Mouse (Mus musculus): ENCODE measurements around the gene Tpcn2.

The Tpcn2 gene

DNA sequence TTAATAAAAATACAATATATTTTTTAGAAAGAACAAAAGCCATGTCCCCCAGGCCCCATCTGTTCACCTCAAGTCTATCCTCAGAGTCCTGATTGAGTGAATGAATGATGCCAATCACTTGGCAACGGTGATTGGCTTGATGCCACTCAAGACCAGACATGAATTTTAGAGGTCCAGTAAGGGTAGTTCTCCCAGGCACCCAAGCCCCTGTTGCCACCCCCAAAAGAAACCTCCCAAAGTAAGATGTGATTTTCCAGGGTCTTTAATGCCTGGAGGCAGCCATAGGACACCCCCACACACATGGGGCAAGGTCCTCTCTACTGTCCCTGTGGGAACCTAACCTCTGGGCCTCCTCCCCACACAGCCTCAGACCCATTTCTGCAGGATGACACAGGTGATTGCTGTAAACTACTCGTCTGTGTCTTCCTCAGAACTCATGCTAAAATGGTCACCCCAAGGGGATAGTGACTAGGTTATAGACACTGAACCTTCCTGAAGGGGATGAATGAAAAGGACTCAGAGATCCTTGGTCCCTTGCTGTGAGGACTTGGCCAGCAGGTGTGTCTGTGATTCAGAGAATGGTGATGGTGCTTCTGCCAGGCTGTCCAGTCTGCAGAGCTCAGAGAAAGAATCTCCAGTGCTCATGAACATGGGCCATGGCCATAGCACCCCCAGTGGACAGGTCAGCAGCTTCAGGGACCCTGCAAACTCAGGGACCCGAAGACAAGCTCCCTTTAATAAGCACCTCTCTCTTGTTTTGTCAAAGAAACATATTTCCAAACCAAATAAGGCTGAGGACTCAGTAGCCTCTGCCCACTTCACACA lies 15.1 kb upstream of the Tpcn2 start:
- DNase-seq, result peak in 1 of 2 experiments; percentile 37

DNA sequence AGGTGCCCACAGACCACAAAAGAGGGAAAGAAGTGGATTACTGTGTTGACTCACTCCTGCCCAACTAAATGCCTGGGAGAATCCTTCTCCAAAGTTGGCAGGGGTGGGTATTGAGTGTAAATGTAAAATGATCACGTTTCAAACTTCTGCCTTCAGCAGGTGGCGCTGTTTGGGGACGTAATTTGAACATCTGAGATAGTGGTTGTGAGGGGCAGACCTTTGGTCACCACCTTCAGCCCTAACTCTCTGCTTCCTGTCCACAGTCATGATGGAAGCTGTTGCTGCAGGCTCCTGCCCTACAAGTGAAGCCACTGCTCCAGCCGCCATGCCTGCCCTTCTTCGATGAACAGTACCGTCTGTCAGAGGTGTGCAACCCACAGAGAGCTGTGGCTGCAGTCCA lies 10.0 kb upstream of the Tpcn2 start:
- peak; percentile 55 for DNase-seq

DNA sequence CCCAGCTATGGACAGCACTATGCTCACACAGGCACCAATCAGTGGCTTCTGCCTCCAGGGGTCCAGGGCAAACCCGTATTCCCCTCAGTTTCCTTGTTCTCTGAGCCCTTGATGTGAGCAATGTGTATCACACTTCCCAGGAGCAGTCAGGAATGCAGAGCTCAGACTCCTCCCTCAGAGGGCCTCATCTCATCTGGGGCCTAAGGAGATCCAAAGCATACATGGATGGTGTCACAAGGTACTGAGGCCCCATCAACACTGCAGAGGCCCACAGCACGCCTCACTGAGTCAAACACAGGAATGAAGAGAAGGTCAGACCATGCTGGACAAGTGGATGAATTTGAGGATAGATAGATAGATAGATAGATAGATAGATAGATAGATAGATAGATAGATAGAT lies 8.9 kb upstream of the Tpcn2 start:
- DNase-seq, result no peak

DNA sequence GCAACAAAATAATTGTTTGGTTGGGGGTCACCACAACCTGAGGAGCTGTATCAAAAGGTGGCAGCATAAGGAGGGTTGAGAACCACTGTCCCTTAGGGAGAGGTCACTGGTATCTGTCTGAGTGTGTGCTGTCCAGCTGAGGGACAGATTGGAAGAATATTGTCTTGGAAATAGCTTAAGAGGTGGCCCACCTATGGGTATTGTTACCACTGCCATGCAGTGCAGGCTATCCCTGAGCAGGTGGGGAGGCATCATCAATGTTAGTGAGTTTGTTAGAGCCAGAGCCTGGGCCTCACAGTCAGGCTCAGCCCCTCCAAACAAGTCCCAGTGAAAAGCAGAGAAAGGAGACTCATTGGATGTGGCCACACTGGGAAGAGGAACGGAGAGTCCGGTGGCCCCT lies 8.0 kb upstream of the Tpcn2 start:
- DNase-seq, result no peak

DNA sequence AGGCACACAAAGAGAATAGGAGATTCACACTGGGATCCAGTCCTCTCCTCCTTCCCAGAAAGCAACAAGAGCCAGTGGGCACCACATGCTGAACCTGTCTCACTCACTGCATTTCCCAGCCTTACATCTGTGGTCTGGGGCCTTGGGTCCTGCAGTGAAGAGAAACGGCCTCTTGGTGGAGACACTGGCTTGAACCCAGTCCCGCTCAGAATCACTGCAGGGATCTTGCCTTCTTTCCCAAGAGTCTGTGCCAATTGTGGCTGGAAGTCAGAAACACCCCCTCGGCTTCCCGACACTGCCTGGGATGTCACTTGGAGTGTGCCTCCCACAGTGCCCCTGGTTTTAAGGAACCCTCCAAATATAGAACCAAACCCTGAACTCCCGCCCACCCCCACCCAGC lies 5.5 kb upstream of the Tpcn2 start:
- DNase-seq, result peak; percentile 48 to 60

DNA sequence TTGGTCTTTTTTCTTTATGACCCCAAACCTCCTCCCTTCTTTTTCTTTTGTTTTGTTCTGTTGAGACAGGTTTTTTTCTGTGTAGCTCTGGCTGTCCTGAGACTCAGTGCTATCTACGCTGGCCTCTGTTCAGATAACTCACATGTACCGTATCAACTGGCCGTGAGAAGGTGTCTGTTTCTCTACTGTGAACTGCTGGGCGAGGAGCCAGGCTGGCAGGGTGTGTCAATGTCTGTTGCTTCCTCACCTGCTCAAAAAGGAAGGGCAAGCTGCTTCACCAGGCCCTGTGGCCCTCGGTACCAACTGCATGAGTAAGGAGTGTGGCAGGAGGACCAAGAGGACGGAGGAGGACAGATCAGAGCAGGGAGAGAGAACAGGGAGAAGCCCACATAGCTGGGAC lies 3.6 kb upstream of the Tpcn2 start:
- no peak for DNase-seq

DNA sequence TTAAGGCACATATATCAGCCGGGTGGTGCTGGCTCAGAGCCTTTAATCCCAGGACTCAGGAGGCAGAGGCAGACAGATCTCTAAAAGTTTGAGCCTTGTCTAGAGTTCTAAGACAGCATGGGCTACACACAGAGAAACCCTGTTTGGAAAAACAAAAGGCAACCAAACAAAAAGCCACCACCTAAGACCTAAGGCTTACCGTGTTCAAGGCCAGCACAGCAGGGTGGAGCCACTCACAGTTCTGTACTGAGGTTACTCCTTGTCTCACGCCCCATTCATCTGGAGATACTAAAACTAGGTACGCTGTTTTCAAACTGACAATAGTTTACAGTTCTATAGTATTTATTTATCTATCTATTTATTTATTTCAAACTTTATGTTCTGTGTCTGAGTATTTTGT lies 1.7 kb upstream of the Tpcn2 start:
- DNase-seq, result no peak

DNA sequence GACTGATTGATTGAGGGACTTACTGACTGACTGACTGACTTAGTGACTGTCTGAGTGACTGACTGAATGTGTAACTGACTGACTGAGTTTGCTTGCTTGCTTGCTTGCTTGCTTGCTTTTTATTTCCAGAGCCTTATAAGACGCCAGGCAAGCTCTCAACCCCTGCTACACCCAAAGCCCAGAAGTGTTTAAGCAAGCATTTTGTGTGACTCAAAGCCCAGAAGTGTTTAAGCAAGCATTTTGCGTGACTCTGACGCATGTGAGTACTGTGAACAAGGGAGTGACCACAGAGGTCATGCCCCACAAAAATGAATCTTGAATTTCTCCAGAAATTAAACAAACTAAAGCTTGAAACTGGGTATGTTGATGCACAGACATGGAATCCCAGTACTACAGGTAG lies 482 bp upstream of the Tpcn2 start:
- DNase-seq, result no peak

DNA sequence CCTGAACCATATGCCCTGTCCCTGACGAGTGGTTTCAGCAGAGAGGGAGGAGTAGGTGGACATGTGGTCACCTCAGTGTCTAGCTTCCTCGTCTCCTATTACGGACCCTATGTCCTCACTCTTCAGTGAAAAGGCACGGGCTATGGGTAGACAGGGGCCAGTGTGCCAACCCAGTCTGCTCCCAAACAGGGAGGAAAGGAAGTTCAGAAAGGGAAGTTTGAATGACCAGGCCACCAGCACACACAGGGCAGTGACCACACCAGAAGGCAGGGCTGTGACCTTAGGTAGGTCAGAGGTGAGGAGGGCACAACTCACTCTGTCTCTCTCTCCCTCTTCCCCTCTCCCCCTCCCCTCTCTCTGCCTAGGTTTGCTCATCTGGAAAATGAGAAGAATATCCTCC lies 770 bp downstream of the Tpcn2 start:
- peak in 1 of 2 experiments; percentile 25 for DNase-seq

DNA sequence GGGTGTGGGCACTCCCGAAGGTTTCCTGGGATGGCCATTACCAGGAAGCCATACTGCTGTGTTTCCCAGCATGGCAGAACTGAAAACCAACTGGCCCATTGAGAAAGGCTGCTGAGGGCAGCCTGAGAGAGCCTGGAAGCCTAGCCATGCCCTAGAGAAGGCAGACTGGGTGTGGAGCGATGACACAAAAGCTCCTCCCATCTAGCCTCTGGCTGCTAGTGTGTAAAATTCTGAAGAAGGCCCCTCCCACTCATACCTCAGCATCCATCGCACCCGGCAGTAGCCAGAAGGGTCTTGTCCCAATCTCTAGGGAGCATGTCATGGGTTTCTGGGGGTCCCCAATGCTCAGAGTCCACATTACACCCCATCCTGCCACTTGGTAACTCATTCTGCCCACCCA lies 2.4 kb downstream of the Tpcn2 start:
- peak in 1 of 2 experiments; percentile 19 for DNase-seq

DNA sequence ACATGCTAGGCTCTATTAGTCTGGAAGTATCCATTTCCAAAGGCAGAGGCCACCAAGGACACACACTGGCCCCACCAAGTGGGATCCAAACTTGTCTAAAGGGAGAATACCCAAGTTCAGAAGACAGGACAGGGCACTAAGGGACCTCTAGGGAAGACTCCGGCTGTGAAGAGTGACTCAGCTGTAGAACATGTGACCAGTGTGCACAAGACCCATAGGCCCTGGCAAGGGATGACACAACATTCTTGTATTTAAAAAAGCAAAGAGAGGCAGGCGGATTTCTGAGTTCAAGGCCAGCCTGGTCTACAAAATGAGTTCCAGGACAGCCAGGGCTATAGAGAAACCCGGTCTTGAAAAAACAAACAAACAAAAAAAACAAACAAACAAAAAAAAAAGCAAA lies 8.3 kb downstream of the Tpcn2 start:
- no peak for DNase-seq

DNA sequence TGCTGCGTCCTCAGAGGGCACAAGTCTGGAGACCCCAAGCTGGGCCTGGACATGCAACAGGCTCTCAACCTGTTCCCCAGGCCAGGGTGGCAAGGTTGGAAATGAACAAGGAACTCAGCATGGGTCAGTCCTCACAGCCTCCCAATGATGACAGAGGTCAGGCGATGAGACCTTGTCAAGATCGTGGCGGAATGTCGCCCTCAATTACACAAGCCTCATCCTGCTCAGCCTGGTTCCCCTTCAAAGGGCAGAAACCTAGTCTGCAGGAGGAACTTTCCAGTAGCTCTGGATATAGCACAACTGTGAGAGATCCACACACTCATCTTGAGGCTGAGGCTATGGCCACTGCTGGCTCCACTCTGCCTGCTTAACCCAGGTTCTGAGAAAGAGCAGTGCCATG lies 12.9 kb downstream of the Tpcn2 start:
- DNase-seq, result no peak

DNA sequence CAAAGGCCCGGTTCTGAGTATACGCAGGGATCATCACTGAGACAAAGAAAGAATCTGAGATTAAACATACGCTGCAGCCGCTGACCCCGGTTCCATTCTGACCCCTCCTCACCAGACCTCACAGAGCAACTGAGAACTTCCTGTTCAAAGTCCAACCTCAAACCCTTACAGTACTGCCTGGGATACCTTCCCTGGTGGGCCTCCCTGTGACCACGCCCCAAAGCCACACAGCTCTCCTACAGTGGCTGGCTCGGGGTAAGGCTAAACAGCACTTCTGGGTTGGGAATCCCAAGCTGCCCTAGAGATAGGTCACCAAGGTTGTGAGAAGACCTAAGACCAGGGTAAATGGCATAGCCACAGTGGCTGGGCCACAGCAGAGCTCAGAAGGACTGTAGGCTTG lies 14.9 kb downstream of the Tpcn2 start:
- DNase-seq, result no peak

DNA sequence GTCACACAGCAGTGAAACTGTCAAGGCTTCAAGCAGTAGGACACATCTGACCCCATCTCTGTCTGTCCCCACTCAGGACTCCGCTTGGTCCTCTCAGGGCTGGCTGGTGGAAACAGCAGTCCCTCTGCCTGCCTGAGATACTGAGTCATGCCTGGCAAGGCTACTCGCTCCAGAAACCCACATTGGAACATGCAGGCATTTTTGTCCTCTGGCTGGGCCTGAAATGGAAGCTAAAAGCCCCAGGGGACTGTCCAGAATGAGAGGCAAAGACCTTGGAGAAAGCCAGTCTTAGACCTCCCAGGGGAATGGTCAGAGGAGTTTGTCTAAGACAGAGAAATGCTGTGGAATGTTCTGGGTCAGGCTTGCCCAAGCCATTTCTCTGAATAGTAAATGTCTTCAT lies 17.8 kb downstream of the Tpcn2 start:
- DNase-seq, result no peak

DNA sequence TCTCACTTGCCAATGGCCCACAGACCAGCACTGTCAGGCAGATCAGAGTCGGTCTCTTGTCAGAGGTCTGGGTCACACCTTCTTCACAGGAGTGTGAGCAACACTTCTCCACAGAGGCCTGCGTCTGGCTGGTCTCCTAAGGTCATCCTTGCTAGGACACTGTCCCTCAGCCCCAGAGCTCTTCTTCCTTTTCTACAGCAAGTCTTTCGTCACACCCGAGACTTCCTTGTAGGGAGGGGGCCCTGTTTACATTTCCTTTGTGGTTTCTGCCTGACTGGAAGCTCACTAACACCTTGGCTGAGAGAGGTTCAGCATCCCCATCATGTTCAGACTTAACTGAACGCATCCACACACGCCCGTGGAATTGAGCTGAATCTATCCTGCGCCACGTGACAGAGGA lies 19.6 kb downstream of the Tpcn2 start:
- no peak for DNase-seq

DNA sequence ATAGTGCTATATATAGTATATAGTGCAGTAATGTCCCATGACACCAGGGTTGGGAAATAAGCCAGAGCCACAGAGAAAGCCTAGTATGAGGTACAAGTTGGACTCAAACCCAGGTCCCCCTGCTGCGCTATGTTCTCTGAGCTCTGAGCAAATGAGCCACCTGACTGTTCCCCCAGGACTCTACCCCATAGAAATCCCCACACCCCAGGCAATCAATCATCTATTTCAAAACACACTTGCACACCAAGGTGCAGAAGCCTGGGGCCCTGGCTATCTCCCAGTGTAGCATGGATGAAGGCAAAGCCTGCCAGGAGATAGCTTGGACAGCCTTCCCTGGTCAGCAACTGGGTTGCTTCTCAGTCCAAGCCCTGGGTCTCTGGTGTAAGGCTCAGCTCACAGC lies 27.7 kb downstream of the Tpcn2 start:
- no peak for DNase-seq

DNA sequence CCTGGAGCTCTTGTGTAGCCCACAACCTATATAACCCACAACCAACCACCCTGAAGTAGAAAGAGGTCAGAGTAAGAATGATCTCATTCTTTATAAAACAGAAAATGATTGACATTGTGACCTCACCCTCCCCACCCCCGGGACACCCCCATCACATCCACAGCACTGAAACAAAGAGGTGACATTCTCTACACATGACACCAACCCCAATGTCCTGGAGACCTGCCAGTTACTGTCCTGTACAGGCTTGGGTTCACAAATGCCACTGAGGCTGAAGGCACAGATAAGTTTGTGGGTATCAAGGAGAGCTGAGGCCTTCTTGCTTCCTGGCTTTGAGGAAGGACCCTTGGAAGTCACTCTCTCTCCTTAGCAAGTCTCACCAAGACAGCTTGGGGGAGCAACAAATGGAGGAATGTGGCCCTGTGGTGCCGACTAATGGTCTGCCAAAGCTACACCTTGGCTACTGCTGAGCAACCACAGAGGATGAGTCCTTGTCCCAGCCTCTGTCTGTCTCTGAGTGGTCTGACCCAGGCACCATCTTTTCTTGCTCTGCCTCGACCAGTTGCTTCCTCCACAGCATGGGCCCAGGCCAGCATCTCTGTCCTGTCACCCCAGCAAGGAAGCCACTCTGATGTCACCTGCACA lies 29.7 kb downstream of the Tpcn2 start:
- no peak for DNase-seq

DNA sequence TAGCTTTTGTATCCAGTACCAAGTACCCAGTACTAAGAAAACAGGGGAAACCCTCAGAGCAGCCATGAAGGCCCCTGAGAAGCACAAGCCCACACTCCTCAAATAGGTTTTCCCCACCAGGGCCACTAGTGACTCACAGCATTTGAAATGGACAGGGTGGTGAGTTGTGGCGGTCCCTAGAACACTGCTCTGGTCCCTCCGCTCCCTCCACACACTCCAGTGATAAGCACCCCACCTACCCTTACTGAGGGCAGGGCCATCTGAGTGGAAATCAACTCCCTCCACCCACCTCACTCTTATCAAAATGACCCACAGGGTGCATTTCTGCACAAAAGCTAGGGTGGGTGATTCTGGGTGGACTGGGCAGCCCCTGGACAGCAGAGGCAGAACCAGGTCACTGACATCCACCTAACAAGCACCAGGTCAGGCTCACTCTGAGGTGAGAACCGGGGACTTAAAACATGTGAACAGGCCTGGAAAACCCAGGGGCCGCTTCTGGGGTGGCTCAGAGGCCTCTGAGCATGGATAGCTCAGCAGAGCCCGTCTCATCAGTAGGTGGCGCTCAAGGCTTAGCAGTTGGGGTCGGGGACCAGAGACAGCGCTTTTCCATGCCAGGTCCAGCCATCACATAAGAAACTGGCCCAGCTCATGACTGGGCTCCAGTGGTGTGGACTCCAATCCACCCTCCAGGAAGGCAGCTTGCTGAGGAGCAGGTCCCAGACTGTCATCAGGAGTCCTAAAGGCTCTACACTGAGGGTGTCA lies 30.9 kb downstream of the Tpcn2 start:
- peak; percentile 93 for DNase-seq

DNA sequence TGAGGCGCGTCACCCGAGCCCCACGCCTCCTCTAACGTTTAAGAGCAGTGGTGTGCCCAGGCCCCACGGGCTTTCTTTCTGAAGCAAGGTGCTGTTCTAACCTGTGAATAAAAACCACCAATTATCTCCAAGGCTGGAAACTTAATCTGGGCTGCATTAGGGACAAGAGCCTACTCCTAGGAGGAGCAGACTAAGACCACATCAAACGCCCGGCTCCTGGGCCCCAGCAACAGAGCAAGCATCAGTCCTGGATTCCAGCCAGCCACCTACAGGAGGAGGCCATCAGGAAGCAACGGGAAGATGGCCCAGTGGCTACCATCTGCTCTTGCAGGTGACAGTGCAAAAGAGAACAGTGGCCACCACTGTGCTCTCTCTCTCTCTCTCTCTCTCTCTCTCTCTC lies 33.6 kb downstream of the Tpcn2 start:
- no peak for DNase-seq

DNA sequence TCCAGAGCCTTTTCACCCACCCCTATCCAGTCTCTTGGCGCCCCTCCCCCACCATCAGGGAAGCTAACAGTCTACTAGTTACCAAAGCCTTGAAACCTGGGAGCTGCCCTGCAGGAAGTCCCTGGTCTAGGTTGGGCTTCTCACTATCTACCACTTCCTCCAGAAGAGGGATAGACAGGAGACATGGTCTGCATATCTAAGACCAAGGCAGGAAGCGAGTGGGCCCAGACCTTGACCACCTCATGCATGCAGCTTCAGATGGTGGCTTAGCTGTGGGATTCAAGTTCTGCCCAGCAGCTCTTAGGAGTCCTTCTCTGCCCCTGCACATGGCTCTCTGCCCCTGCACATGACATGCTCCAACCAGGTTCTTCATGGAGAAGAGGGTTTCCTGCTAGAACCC lies 34.9 kb downstream of the Tpcn2 start:
- DNase-seq, result no peak

DNA sequence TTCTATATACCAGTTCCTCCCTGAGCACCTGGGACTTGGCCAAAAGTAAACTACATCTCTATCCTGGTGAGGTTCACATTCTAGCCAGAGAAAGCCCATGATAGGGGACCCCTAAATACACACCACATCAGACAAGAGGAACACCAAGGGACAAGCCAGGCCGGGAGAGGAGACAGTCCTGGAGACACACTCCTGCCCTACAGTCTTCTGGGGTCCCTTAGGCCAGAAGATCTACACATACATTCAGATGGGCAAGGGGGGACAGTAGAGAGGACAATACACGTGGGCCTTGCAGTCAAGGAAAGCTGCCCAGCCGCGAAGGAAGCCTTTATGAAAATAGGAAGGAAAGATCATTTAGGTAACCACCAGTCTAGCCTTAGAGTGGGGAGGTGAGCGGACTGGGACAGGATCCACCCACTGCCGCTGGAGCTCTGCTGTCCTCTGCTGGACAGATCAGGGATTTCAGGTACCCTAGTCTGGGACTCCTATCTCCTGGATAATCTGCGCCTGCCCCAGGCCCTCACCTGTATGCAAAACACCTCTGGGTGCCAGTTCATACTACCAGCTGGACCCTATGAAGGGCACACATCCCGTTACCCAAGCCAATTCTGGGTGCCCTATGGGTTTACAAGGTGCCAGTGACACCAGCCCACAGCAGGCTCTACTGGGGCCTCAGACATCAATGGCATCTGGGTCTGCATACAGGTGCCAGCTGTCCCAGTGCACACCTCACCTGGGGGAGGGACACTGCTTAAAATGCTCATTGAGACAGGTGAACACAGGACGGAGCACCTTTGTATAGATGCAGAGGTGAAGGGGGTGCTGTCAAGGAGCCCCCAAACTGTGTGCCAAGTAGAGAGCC lies 40.7 kb downstream of the Tpcn2 start:
- peak; percentile 92 for DNase-seq

DNA sequence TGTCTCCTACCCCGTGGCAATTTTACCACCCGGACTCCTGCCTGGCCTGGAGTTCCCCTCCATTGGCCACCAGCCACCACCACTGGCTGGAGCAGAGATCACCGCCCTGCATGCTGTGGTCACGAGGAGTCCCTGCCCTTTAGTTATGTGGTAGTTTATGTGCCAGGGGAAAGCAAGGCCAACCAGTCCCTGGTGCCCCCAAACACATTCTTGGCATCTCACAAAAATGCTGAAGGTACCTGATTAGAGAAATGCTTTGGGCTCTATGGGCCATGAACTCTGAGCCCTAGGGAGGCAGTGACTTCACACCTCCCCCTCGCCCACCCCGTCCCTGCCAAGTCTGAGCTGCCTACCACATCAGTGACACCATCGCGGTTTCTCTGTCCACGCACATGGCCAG lies 41.8 kb downstream of the Tpcn2 start:
- peak; percentile 55 to 73 for DNase-seq

DNA sequence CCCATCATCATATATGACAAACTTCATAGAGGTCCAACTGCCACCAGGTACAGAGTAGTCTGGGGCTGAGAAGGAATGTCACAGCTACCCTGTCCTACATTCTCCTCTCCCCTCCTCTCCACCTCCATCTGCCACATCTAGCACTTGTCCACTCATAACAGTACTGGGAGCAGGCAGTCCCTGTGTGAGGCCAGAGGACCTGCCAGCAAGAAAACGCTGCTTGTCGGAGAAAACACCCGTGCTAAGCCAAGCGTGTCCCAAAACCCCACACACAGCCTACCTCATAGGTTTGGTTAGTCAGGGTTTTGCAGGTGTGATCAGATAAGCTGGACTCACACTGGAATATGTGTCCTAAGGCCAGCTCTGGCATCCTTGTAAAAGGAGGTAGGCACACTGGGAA lies 42.9 kb downstream of the Tpcn2 start:
- DNase-seq, result no peak

Data from kidney, postnatal 4 days (tissue).